Mouse (Mus musculus) midbrain, embryonic 12.5 days (tissue): ENCODE measurements around the gene Tpst2. TPM values are rescaled to one million over a fixed set of nuclear protein-coding genes. Genes with fewer than 3 reads are reported as not detected.

Source experiments
- ATAC-seq: fragments of 200-750 bp; cut with Nextera tagmentation; 2 replicates; pipeline ENCODE4 v1.8.0; 2017; ENCODE audit warnings: low read depth, moderate TSS enrichment, moderate library complexity; ENCODE audit not compliant: low FRiP score
- H3K27ac ChIP-seq: fragments of 300-500 bp; sonication (generic); replicated peaks from 2 replicates; pipeline ENCODE4 v1.5.1; 2016; ENCODE audit warnings: mild to moderate bottlenecking
- H3K27me3 ChIP-seq: fragments of 300-500 bp; sonication (generic); 2 replicates; pipeline ENCODE4 v1.6.1; 2016; ENCODE audit warnings: mild to moderate bottlenecking
- H3K36me3 ChIP-seq: fragments of 300-500 bp; sonication (generic); 2 replicates; pipeline ENCODE4 v1.6.1; 2016
- H3K4me1 ChIP-seq: fragments of 300-500 bp; sonication (generic); 2 replicates; pipeline ENCODE4 v1.6.1; 2016
- H3K4me2 ChIP-seq: fragments of 300-500 bp; sonication (generic); replicated peaks from 2 replicates; pipeline ENCODE4 v1.6.1; 2016; ENCODE audit warnings: mild to moderate bottlenecking, moderate library complexity
- H3K4me3 ChIP-seq: fragments of 300-500 bp; sonication (generic); 2 replicates; pipeline ENCODE4 v1.5.1; 2016; ENCODE audit warnings: mild to moderate bottlenecking
- H3K9ac ChIP-seq: fragments of 300-500 bp; sonication (generic); replicated peaks from 2 replicates; pipeline ENCODE4 v1.6.1; 2016; ENCODE audit warnings: mild to moderate bottlenecking, moderate library complexity
- H3K9me3 ChIP-seq: fragments of 300-500 bp; sonication (generic); 2 replicates; pipeline ENCODE4 v1.6.1; 2016; ENCODE audit warnings: mild to moderate bottlenecking
- WGBS: fragments of 180-500 bp; shearing (Covaris S2); methylation state at CpG from one replicate; pipeline ENCODE4 v1.1.7; 2016; 5-methylcytosine and 5-hydroxymethylcytosine counted together
- polyA plus RNA-seq: library from polyadenylated mRNA; unstranded; fragments of >200 nt; fragmentation: Nextera tagmentation; extraction: Ambion mirVana; gene quantifications from 2 replicates; pipeline ENCODE4 v1.2.1, GENCODE M21; 2016

Gene Tpst2
- polyA plus RNA-seq, 1 experiment from 2014 or later: 31.1 TPM

GRCm38 (mm10) chr5:112257896-112258295, 18.6 kb upstream of the Tpst2 start:
- peaks cover 10% of the 10 kb centered on the region for H3K4me1 ChIP-seq
- no peaks in the 10 kb centered on the region for H3K9me3 ChIP-seq
- no peak overlapping the region for H3K4me2 ChIP-seq
- no peak overlapping the region for H3K27ac ChIP-seq
- H3K27me3 ChIP-seq: peaks cover 6% of the 10 kb centered on the region
- 87% methylated on average over 3 of the region's 3 CpGs for WGBS
- no peak for ATAC-seq
- H3K9ac ChIP-seq: no peak overlapping the region
- no peak overlapping the region for H3K4me3 ChIP-seq
- H3K36me3 ChIP-seq: no peaks in the 10 kb centered on the region

- ATAC-seq: no peak
- no peak overlapping the region for H3K9ac ChIP-seq
- H3K36me3 ChIP-seq: no peaks in the 10 kb centered on the region
- H3K27me3 ChIP-seq: peaks cover 6% of the 10 kb centered on the region
- no peak overlapping the region for H3K4me3 ChIP-seq
- H3K4me1 ChIP-seq: no peaks in the 10 kb centered on the region
- 90% methylated on average over 16 of the region's 16 CpGs for WGBS
- no peak overlapping the region for H3K27ac ChIP-seq
- H3K4me2 ChIP-seq: no peak overlapping the region
- H3K9me3 ChIP-seq: no peaks in the 10 kb centered on the region
These were observed 16.4 kb upstream of the Tpst2 start for GRCm38 (mm10) chr5:112259862-112260650.

GRCm38 (mm10) chr5:112260818-112261217, 15.7 kb upstream of the Tpst2 start:
- Histone ChIP-seq H3K9me3 (no peaks in the 10 kb centered on the region), H3K27me3 (peaks cover 6% of the 10 kb centered on the region), H3K9ac (no peak overlapping the region), H3K4me1 (peaks cover 4% of the 10 kb centered on the region; the same call in 1 of the 2 replicates), H3K4me3 (no peak overlapping the region), H3K27ac (no peak overlapping the region), H3K4me2 (no peak overlapping the region), H3K36me3 (no peaks in the 10 kb centered on the region)
- ATAC-seq: no peak
- WGBS: 87% methylated on average over 3 of the region's 3 CpGs

- Histone ChIP-seq H3K36me3 (no peaks in the 10 kb centered on the region), H3K9ac (no peak overlapping the region), H3K27me3 (peaks cover 23% of the 10 kb centered on the region), H3K4me3 (no peak overlapping the region), H3K4me1 (peaks cover 6% of the 10 kb centered on the region; the same call in 1 of the 2 replicates), H3K27ac (no peak overlapping the region), H3K4me2 (no peak overlapping the region), H3K9me3 (no peaks in the 10 kb centered on the region)
- WGBS: 85% methylated on average over 7 of the region's 7 CpGs
- no peak for ATAC-seq
These were observed 12.4 kb upstream of the Tpst2 start for GRCm38 (mm10) chr5:112264099-112264498.

- Histone ChIP-seq H3K27ac (no peak overlapping the region), H3K4me2 (no peak overlapping the region), H3K36me3 (no peaks in the 10 kb centered on the region), H3K27me3 (peaks cover 30% of the 10 kb centered on the region), H3K4me3 (no peak overlapping the region), H3K4me1 (peaks cover 8% of the 10 kb centered on the region), H3K9me3 (no peaks in the 10 kb centered on the region), H3K9ac (no peak overlapping the region)
- 88% methylated on average over 5 of the region's 5 CpGs for WGBS
- ATAC-seq: no peak
These were observed 11.4 kb upstream of the Tpst2 start for GRCm38 (mm10) chr5:112265110-112265509.

- Histone ChIP-seq H3K36me3 (no peaks in the 10 kb centered on the region), H3K27ac (no peak overlapping the region), H3K4me1 (peaks cover 12% of the 10 kb centered on the region), H3K4me2 (0 out of 2 replicates have a peak overlapping the region, but pooled peaks have one; percentile 0), H3K9me3 (no peaks in the 10 kb centered on the region), H3K27me3 (peaks cover 33% of the 10 kb centered on the region), H3K4me3 (no peak overlapping the region), H3K9ac (no peak overlapping the region)
- 0 out of 2 replicates have a peak, but pooled peaks have one; percentile 41 for ATAC-seq
- WGBS: 3% methylated on average over 10 of the region's 10 CpGs
These were observed 11.0 kb upstream of the Tpst2 start for GRCm38 (mm10) chr5:112265515-112265914.

GRCm38 (mm10) chr5:112266011-112266777, 10.3 kb upstream of the Tpst2 start:
- H3K9me3 ChIP-seq: no peaks in the 10 kb centered on the region
- H3K4me3 ChIP-seq: no peak overlapping the region
- ATAC-seq: no peak
- no peaks in the 10 kb centered on the region for H3K36me3 ChIP-seq
- H3K27ac ChIP-seq: no peak overlapping the region
- H3K27me3 ChIP-seq: peaks cover 34% of the 10 kb centered on the region
- 63% methylated on average over 9 of the region's 9 CpGs for WGBS
- peaks cover 19% of the 10 kb centered on the region for H3K4me1 ChIP-seq
- H3K9ac ChIP-seq: no peak overlapping the region
- 0 out of 2 replicates have a peak overlapping the region, but pooled peaks have one; percentile 0 for H3K4me2 ChIP-seq

- 0 out of 2 replicates have a peak overlapping the region, but pooled peaks have one; percentile 4 for H3K9ac ChIP-seq
- peaks cover 24% of the 10 kb centered on the region for H3K4me1 ChIP-seq
- no peak for ATAC-seq
- H3K4me3 ChIP-seq: no peak overlapping the region
- H3K4me2 ChIP-seq: peak overlapping the region; percentile 28; the same call in 1 of the 2 replicates
- H3K27ac ChIP-seq: peak overlapping the region; percentile 71
- 36% methylated on average over 24 of the region's 24 CpGs for WGBS
- H3K36me3 ChIP-seq: no peaks in the 10 kb centered on the region
- H3K9me3 ChIP-seq: no peaks in the 10 kb centered on the region
- peaks cover 45% of the 10 kb centered on the region for H3K27me3 ChIP-seq
These were observed 5.5 kb upstream of the Tpst2 start for GRCm38 (mm10) chr5:112270764-112271541.

- 76% methylated on average over 2 of the region's 2 CpGs for WGBS
- Histone ChIP-seq H3K4me1 (peaks cover 34% of the 10 kb centered on the region), H3K27me3 (peaks cover 35% of the 10 kb centered on the region), H3K36me3 (no peaks in the 10 kb centered on the region), H3K4me2 (no peak overlapping the region), H3K9me3 (no peaks in the 10 kb centered on the region), H3K4me3 (no peak overlapping the region), H3K27ac (no peak overlapping the region), H3K9ac (no peak overlapping the region)
- no peak for ATAC-seq
These were observed 3.6 kb upstream of the Tpst2 start for GRCm38 (mm10) chr5:112272934-112273333.

- H3K9ac ChIP-seq: no peak overlapping the region
- WGBS: 56% methylated on average over 2 of the region's 2 CpGs
These were observed 2.6 kb upstream of the Tpst2 start for GRCm38 (mm10) chr5:112273746-112274463.

More at GRCm38 (mm10) chr5:112273746-112274463, 2.6 kb upstream of the Tpst2 start:
- H3K4me1 ChIP-seq: peaks cover 39% of the 10 kb centered on the region
- no peak overlapping the region for H3K4me2 ChIP-seq
- no peak overlapping the region for H3K27ac ChIP-seq
- peaks cover 26% of the 10 kb centered on the region for H3K27me3 ChIP-seq
- no peaks in the 10 kb centered on the region for H3K36me3 ChIP-seq
- no peak for ATAC-seq
- no peak overlapping the region for H3K4me3 ChIP-seq
- no peaks in the 10 kb centered on the region for H3K9me3 ChIP-seq
